In genomic region chr7:97418717-97419116, GRCm38 (mm10) we compare ENCODE assay signal across 11 mouse cellular contexts. TPM values are rescaled to one million over a fixed set of nuclear protein-coding genes. Genes with fewer than 3 reads are reported as not detected.
DNase-seq lines count a peak whose midpoint lies in the region; ATAC-seq and TF ChIP-seq lines count a peak whose summit lies in the region.
"Had no signal": no experiment of that assay in that cellular context is flagged by ENCODE, and none has a peak within 500 bp of the region (broad histone marks: within the 10 kb centered on the region; RNA-seq: fewer than 3 reads in every experiment).

No protein-coding gene starts in this region.

- no peaks in the 10 kb centered on the region for H3K27me3 ChIP-seq in hindbrain, embryonic 10.5 days (ENCODE audit: insufficient read depth, poor library complexity, severe bottlenecking)
- no peaks in the 10 kb centered on the region for H3K27me3 ChIP-seq in hindbrain, embryonic 16.5 days (replicated peaks; ENCODE audit: control insufficient read depth, insufficient read depth, low read length)
- H3K27me3 ChIP-seq in lung, embryonic 16.5 days (ENCODE audit: control insufficient read depth, insufficient read depth, low read depth, low read length), result no peaks in the 10 kb centered on the region
- no peaks in the 10 kb centered on the region for H3K27me3 ChIP-seq in forebrain, embryonic 14.5 days (replicated peaks; ENCODE audit: control insufficient read depth, insufficient read depth, low read length)
- H3K27me3 ChIP-seq: midbrain, embryonic 15.5 days had no signal

- WGBS in hindbrain, embryonic 10.5 days, result 74% methylated on average over 5 of the region's 5 CpGs
- WGBS in hindbrain, embryonic 16.5 days, result 53% methylated on average over 5 of the region's 5 CpGs
- 65% methylated on average over 5 of the region's 5 CpGs for WGBS in lung, embryonic 16.5 days
- WGBS in forebrain, embryonic 14.5 days, result 78% methylated on average over 5 of the region's 5 CpGs

- H3K4me3 ChIP-seq in hindbrain, embryonic 10.5 days, result no peak overlapping the region
- H3K4me3 ChIP-seq in hindbrain, embryonic 16.5 days (ENCODE audit: low read length), result no peak overlapping the region
- no peak overlapping the region for H3K4me3 ChIP-seq in gastrocnemius, adult 2 months
- H3K4me3 ChIP-seq in lung, embryonic 16.5 days (ENCODE audit: low read length), result no peak overlapping the region
- H3K4me3 ChIP-seq in forebrain, embryonic 14.5 days (ENCODE audit: low read depth, low read length), result no peak overlapping the region
- H3K4me3 ChIP-seq: midbrain, embryonic 15.5 days had no signal

- ATAC-seq in hindbrain, embryonic 16.5 days, result no peak
- ATAC-seq in lung, embryonic 16.5 days (ENCODE audit: low read depth), result 0 out of 2 replicates have a peak, but pooled peaks have one; percentile 8
- no peak for ATAC-seq in forebrain, embryonic 14.5 days
- ATAC-seq: midbrain, embryonic 15.5 days had no signal

- H3K9ac ChIP-seq in hindbrain, embryonic 16.5 days (ENCODE audit: low read depth, low read length), result no peak overlapping the region
- no peak overlapping the region for H3K9ac ChIP-seq in lung, embryonic 16.5 days (ENCODE audit: low read length)
- H3K9ac ChIP-seq in forebrain, embryonic 14.5 days (ENCODE audit: low read length), result no peak overlapping the region
- H3K9ac ChIP-seq: midbrain, embryonic 15.5 days had no signal

- no peak overlapping the region for H3K4me2 ChIP-seq in hindbrain, embryonic 16.5 days (ENCODE audit: low read length)
- no peak overlapping the region for H3K4me2 ChIP-seq in lung, embryonic 16.5 days (ENCODE audit: low read depth, low read length)
- no peak overlapping the region for H3K4me2 ChIP-seq in forebrain, embryonic 14.5 days (ENCODE audit: low read length)
- H3K4me2 ChIP-seq: midbrain, embryonic 15.5 days had no signal

- H3K27ac ChIP-seq in hindbrain, embryonic 10.5 days, result peak overlapping the region; percentile 50; the same call in 1 of the 2 replicates
- H3K27ac ChIP-seq in hindbrain, embryonic 16.5 days (ENCODE audit: low read depth, low read length), result no peak overlapping the region
- H3K27ac ChIP-seq in gastrocnemius, adult 2 months, result peak overlapping the region; percentile 54
- H3K27ac ChIP-seq in lung, embryonic 16.5 days (ENCODE audit: low read length), result no peak overlapping the region
- no peak overlapping the region for H3K27ac ChIP-seq in forebrain, embryonic 14.5 days (ENCODE audit: low read depth, low read length)
- H3K27ac ChIP-seq: midbrain, embryonic 15.5 days had no signal

- intact Hi-C loops in gastrocnemius, adult 2 months (cut with DNase I), result no loop called here

- H3K36me3 ChIP-seq in hindbrain, embryonic 10.5 days, result no peaks in the 10 kb centered on the region
- no peaks in the 10 kb centered on the region for H3K36me3 ChIP-seq in hindbrain, embryonic 16.5 days (ENCODE audit: control insufficient read depth, insufficient read depth, low read length)
- no peaks in the 10 kb centered on the region for H3K36me3 ChIP-seq in lung, embryonic 16.5 days (ENCODE audit: control insufficient read depth, insufficient read depth, low read length)
- H3K36me3 ChIP-seq in forebrain, embryonic 14.5 days (ENCODE audit: control insufficient read depth, insufficient read depth, low read length), result no peaks in the 10 kb centered on the region
- H3K36me3 ChIP-seq: midbrain, embryonic 15.5 days had no signal

- peaks cover 10% of the 10 kb centered on the region for H3K4me1 ChIP-seq in hindbrain, embryonic 10.5 days (replicated peaks)
- peaks cover 8% of the 10 kb centered on the region; the same call in 1 of the 2 replicates for H3K4me1 ChIP-seq in hindbrain, embryonic 16.5 days (ENCODE audit: control insufficient read depth, insufficient read depth, low read depth, low read length)
- peaks cover 10% of the 10 kb centered on the region for H3K4me1 ChIP-seq in lung, embryonic 16.5 days (replicated peaks; ENCODE audit: control insufficient read depth, insufficient read depth, low read length)
- peaks cover 3% of the 10 kb centered on the region; the same call in 1 of the 2 replicates for H3K4me1 ChIP-seq in forebrain, embryonic 14.5 days (ENCODE audit: control insufficient read depth, insufficient read depth, low read length)

- H3K9me3 ChIP-seq in hindbrain, embryonic 10.5 days, result no peaks in the 10 kb centered on the region
- no peaks in the 10 kb centered on the region for H3K9me3 ChIP-seq in hindbrain, embryonic 16.5 days (ENCODE audit: control insufficient read depth, low read length)
- no peaks in the 10 kb centered on the region for H3K9me3 ChIP-seq in lung, embryonic 16.5 days (ENCODE audit: control insufficient read depth, low read length)
- no peaks in the 10 kb centered on the region for H3K9me3 ChIP-seq in forebrain, embryonic 14.5 days (replicated peaks; ENCODE audit: control insufficient read depth, low read length)
- H3K9me3 ChIP-seq: midbrain, embryonic 15.5 days had no signal

- TF ChIP-seq CTCF in gastrocnemius, adult 2 months (IDR thresholded peaks at IDR 0.05), result no peak

- peak; percentile 18 for DNase-seq in hindbrain, embryonic 10.5 days (ENCODE audit: low spot score)
- DNase-seq in adipocyte (ENCODE audit: low spot score), result peak; percentile 91
- peak; percentile 67 for DNase-seq in gastrocnemius, adult 2 months
- DNase-seq in forebrain, embryonic 14.5 days (ENCODE audit: low spot score), result no peak
- no peak for DNase-seq in T-cell, adult 2 months (ENCODE audit: low spot score)
- no peak for DNase-seq in retina, embryonic 14.5 days (ENCODE audit: low spot score)
- DNase-seq: right cerebral cortex, postnatal 14 days; thymus, postnatal 36 days had no signal

RNA-seq across cellular contexts. Expression of gene Thrsp, which starts 1.2 kb away (rescaled TPM):
- 0.37 and 0.43 TPM in 2 replicates for polyA plus RNA-seq in hindbrain, embryonic 10.5 days (2016; fragmentation: Nextera tagmentation; extraction: Ambion mirVana)
- polyA plus RNA-seq in hindbrain, embryonic 16.5 days (2015; fragmentation: Nextera tagmentation; extraction: Ambion mirVana), result 4.2 and 4.6 TPM in 2 replicates
- total RNA-seq in gastrocnemius, adult 2 months (2021), result 10 to 100 TPM; 18.0 to 20.7 TPM
- polyA plus RNA-seq in lung, embryonic 16.5 days (2015; fragmentation: Nextera tagmentation; extraction: Ambion mirVana), result 1.2 and 1.6 TPM in 2 replicates
- 3.2 and 3.7 TPM in 2 replicates for polyA plus RNA-seq in forebrain, embryonic 14.5 days (2014; fragmentation: Nextera tagmentation; extraction: Ambion mirVana)

RNA-seq across cellular contexts. Expression of gene Ndufc2, which starts 18.9 kb away (rescaled TPM):
- polyA plus RNA-seq in hindbrain, embryonic 10.5 days (2016; fragmentation: Nextera tagmentation; extraction: Ambion mirVana), result 322 and 341 TPM in 2 replicates
- polyA plus RNA-seq in hindbrain, embryonic 16.5 days (2015; fragmentation: Nextera tagmentation; extraction: Ambion mirVana), result 431 and 501 TPM in 2 replicates
- total RNA-seq in gastrocnemius, adult 2 months (2021), result 100 to 1,000 TPM; 254 to 341 TPM
- polyA plus RNA-seq in lung, embryonic 16.5 days (2015; fragmentation: Nextera tagmentation; extraction: Ambion mirVana), result 350 and 370 TPM in 2 replicates
- polyA plus RNA-seq in forebrain, embryonic 14.5 days (2014; fragmentation: Nextera tagmentation; extraction: Ambion mirVana), result 473 and 569 TPM in 2 replicates

RNA-seq across cellular contexts. Expression of gene Kctd14, which starts 32.4 kb away (rescaled TPM):
- polyA plus RNA-seq in hindbrain, embryonic 10.5 days (2016; fragmentation: Nextera tagmentation; extraction: Ambion mirVana), result 0.20 and 0.37 TPM in 2 replicates
- polyA plus RNA-seq in hindbrain, embryonic 16.5 days (2015; fragmentation: Nextera tagmentation; extraction: Ambion mirVana), result 1.2 and 1.8 TPM in 2 replicates
- under 1 TPM in 1 of 2 experiments, not detected in 1; 0.11 TPM for total RNA-seq in gastrocnemius, adult 2 months (2021)
- polyA plus RNA-seq in lung, embryonic 16.5 days (2015; fragmentation: Nextera tagmentation; extraction: Ambion mirVana), result 8.9 and 9.9 TPM in 2 replicates
- 1.4 and 1.8 TPM in 2 replicates for polyA plus RNA-seq in forebrain, embryonic 14.5 days (2014; fragmentation: Nextera tagmentation; extraction: Ambion mirVana)

RNA-seq across cellular contexts. Expression of gene Alg8, which starts 47.3 kb away (rescaled TPM):
- 42.1 and 52.9 TPM in 2 replicates for polyA plus RNA-seq in hindbrain, embryonic 10.5 days (2016; fragmentation: Nextera tagmentation; extraction: Ambion mirVana)
- polyA plus RNA-seq in hindbrain, embryonic 16.5 days (2015; fragmentation: Nextera tagmentation; extraction: Ambion mirVana), result 13.1 and 14.5 TPM in 2 replicates
- 1 to 10 TPM; 3.1 to 4.7 TPM for total RNA-seq in gastrocnemius, adult 2 months (2021)
- 42.4 and 44.3 TPM in 2 replicates for polyA plus RNA-seq in lung, embryonic 16.5 days (2015; fragmentation: Nextera tagmentation; extraction: Ambion mirVana)
- 15.3 and 18.7 TPM in 2 replicates for polyA plus RNA-seq in forebrain, embryonic 14.5 days (2014; fragmentation: Nextera tagmentation; extraction: Ambion mirVana)

Comparison
In these comparisons a context has a peak if more than half of its experiments do, and no peak if none do; other contexts are left out.
1. H3K27ac ChIP-seq: peak in hindbrain, embryonic 10.5 days (single experiment) and gastrocnemius, adult 2 months (single experiment); none in hindbrain, embryonic 16.5 days (single experiment), lung, embryonic 16.5 days (single experiment) and forebrain, embryonic 14.5 days (single experiment).
2. DNase-seq: peak in hindbrain, embryonic 10.5 days (single experiment), adipocyte (single experiment) and gastrocnemius, adult 2 months (single experiment); none in forebrain, embryonic 14.5 days (single experiment), T-cell, adult 2 months (single experiment) and retina, embryonic 14.5 days (single experiment).